Mouse (Mus musculus): ENCODE results near the gene Prmt2. TPM values are rescaled to one million over a fixed set of nuclear protein-coding genes. Genes with fewer than 3 reads are reported as not detected.

Prmt2 gene
- polyA plus RNA-seq, 1 experiment: 4.7 TPM

GRCm38 (mm10) chr10:76259566-76260232 lies 22.0 kb upstream of the Prmt2 start:
- Histone ChIP-seq H3K27ac (ENCODE audit: control insufficient read depth, insufficient read depth, low read depth, low read length, poor library complexity) (no peak overlapping the region), H3K4me3 (replicated peaks; ENCODE audit: control insufficient read depth, low read depth, low read length) (no peak overlapping the region), H3K4me1 (ENCODE audit: control insufficient read depth, insufficient read depth, low read length) (no peaks in the 10 kb centered on the region)
- WGBS: 76% methylated on average over 18 of the region's 18 CpGs
- TF ChIP-seq CTCF (IDR thresholded peaks at IDR 0.05; ENCODE audit: control insufficient read depth, insufficient read depth, low read length): no peak
- no peak for TF ChIP-seq POLR2A (IDR thresholded peaks at IDR 0.05; ENCODE audit: borderline replicate concordance, control insufficient read depth, low read depth, low read length)

- Histone ChIP-seq H3K4me3 (replicated peaks; ENCODE audit: control insufficient read depth, low read depth, low read length) (no peak overlapping the region), H3K27ac (ENCODE audit: control insufficient read depth, insufficient read depth, low read depth, low read length, poor library complexity) (no peak overlapping the region), H3K4me1 (ENCODE audit: control insufficient read depth, insufficient read depth, low read length) (no peaks in the 10 kb centered on the region)
- WGBS: 16% methylated on average over 12 of the region's 12 CpGs
- TF ChIP-seq CTCF (IDR thresholded peaks at IDR 0.05; ENCODE audit: control insufficient read depth, insufficient read depth, low read length) (no peak), POLR2A (IDR thresholded peaks at IDR 0.05; ENCODE audit: borderline replicate concordance, control insufficient read depth, low read depth, low read length) (no peak)
Measured at GRCm38 (mm10) chr10:76257719-76258390, 20.2 kb upstream of the Prmt2 start.

DNA sequence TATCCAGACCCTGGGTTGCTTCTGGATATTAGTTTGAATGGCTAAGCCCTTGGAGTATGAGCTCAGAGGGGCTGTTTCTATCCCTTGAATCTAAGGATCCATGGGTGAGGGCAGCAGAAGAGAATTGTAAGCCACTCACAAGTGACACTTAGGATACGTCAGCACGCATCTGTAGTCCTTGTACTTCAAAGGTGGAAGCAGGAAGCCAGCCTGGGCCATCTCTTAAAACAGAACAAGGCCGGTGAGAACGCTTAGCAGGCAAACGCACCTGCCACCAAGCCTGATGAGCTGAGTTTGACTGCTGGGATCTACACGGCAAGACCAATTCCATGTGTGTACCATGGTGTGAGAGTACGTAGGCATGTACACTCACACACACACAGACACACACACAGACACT lies 19.6 kb upstream of the Prmt2 start:
- TF ChIP-seq POLR2A (IDR thresholded peaks at IDR 0.05; ENCODE audit: borderline replicate concordance, control insufficient read depth, low read depth, low read length): no peak
- no peak for TF ChIP-seq CTCF (IDR thresholded peaks at IDR 0.05; ENCODE audit: control insufficient read depth, insufficient read depth, low read length)
- Histone ChIP-seq H3K27ac (ENCODE audit: control insufficient read depth, insufficient read depth, low read depth, low read length, poor library complexity) (no peak overlapping the region), H3K4me1 (ENCODE audit: control insufficient read depth, insufficient read depth, low read length) (no peaks in the 10 kb centered on the region), H3K4me3 (replicated peaks; ENCODE audit: control insufficient read depth, low read depth, low read length) (no peak overlapping the region)
- WGBS: 87% methylated on average over 7 of the region's 7 CpGs

- H3K27ac ChIP-seq (ENCODE audit: control insufficient read depth, insufficient read depth, low read depth, low read length, poor library complexity): no peak overlapping the region
- TF ChIP-seq CTCF (IDR thresholded peaks at IDR 0.05; ENCODE audit: control insufficient read depth, insufficient read depth, low read length) (no peak), POLR2A (IDR thresholded peaks at IDR 0.05; ENCODE audit: borderline replicate concordance, control insufficient read depth, low read depth, low read length) (no peak)
- no peak overlapping the region for H3K4me3 ChIP-seq (replicated peaks; ENCODE audit: control insufficient read depth, low read depth, low read length)
- H3K4me1 ChIP-seq (ENCODE audit: control insufficient read depth, insufficient read depth, low read length): no peaks in the 10 kb centered on the region
- WGBS: 81% methylated on average over 6 of the region's 6 CpGs
Measured at GRCm38 (mm10) chr10:76255617-76256016, 18.0 kb upstream of the Prmt2 start.

- WGBS: 49% methylated on average over 4 of the region's 4 CpGs
- Histone ChIP-seq H3K4me3 (replicated peaks; ENCODE audit: control insufficient read depth, low read depth, low read length) (no peak within 1 kb of the TSS), H3K27ac (ENCODE audit: control insufficient read depth, insufficient read depth, low read depth, low read length, poor library complexity) (no peak within 1 kb of the TSS), H3K4me1 (ENCODE audit: control insufficient read depth, insufficient read depth, low read length) (no peaks in the 10 kb centered on the region)
- TF ChIP-seq POLR2A (IDR thresholded peaks at IDR 0.05; ENCODE audit: borderline replicate concordance, control insufficient read depth, low read depth, low read length) (no peak), CTCF (IDR thresholded peaks at IDR 0.05; ENCODE audit: control insufficient read depth, insufficient read depth, low read length) (no peak)
Measured at GRCm38 (mm10) chr10:76253536-76253935, 15.9 kb upstream of the Prmt2 start, which contains the start of gene S100b. S100b (plus strand) TSS chr10:76253853.

DNA sequence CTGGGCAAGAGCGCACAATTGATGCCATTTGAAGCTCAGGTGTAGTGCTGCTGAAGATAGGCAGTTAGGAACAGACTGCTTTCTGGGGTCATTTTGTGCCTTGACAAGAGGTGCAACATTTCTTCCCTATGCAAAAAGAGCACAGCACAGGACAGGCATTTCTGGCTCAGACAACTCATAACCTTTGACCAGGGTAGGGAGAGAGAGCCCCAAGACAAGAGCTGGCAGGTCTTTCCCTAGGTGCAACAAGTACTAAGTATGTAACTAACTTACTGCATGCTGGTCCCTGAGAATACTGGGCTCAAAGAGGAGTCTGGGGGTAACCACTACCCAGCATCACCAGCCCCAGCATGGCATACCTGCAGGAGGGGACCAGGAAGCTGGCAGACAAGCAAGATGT lies 15.4 kb upstream of the Prmt2 start:
- whole genome bisulfite sequencing: 86% methylated on average over 1 of the region's 1 CpGs
- TF ChIP-seq CTCF (IDR thresholded peaks at IDR 0.05; ENCODE audit: control insufficient read depth, insufficient read depth, low read length): no peak
- no peak for TF ChIP-seq POLR2A (IDR thresholded peaks at IDR 0.05; ENCODE audit: borderline replicate concordance, control insufficient read depth, low read depth, low read length)
- no peak overlapping the region for H3K27ac ChIP-seq (ENCODE audit: control insufficient read depth, insufficient read depth, low read depth, low read length, poor library complexity)

DNA sequence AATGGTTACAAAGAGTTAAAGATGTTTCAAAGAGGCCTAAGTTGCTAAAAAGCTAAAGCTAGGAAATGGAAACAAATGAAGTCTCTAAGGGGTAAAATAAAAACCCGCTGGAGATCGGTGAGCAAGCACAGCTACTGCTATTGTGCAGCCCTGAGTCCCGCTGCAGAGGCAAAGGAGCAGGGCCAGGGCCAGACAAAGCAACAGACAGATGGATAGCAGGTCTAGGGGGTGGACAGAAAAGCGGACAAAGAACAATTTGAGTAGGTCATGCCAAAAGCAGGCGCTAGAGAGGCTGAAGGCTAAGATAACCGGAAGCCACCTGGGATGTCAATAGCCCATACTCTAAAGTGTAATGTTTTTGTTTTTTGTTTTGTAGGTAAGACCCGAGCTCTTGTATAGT lies 13.2 kb upstream of the Prmt2 start:
- H3K27ac ChIP-seq (ENCODE audit: control insufficient read depth, insufficient read depth, low read depth, low read length, poor library complexity): no peak overlapping the region
- TF ChIP-seq CTCF (IDR thresholded peaks at IDR 0.05; ENCODE audit: control insufficient read depth, insufficient read depth, low read length) (no peak), POLR2A (IDR thresholded peaks at IDR 0.05; ENCODE audit: borderline replicate concordance, control insufficient read depth, low read depth, low read length) (no peak)
- no peaks in the 10 kb centered on the region for H3K4me1 ChIP-seq (ENCODE audit: control insufficient read depth, insufficient read depth, low read length)
- H3K4me3 ChIP-seq (replicated peaks; ENCODE audit: control insufficient read depth, low read depth, low read length): no peak overlapping the region
- WGBS: 82% methylated on average over 7 of the region's 7 CpGs

More for the DNA sequence above, 15.4 kb upstream of the Prmt2 start:
- H3K4me3 ChIP-seq (replicated peaks; ENCODE audit: control insufficient read depth, low read depth, low read length): no peak overlapping the region
- H3K4me1 ChIP-seq (ENCODE audit: control insufficient read depth, insufficient read depth, low read length): no peaks in the 10 kb centered on the region

- WGBS: 82% methylated on average over 5 of the region's 5 CpGs
- H3K27ac ChIP-seq (ENCODE audit: control insufficient read depth, insufficient read depth, low read depth, low read length, poor library complexity): no peak overlapping the region
- H3K4me1 ChIP-seq (ENCODE audit: control insufficient read depth, insufficient read depth, low read length): no peaks in the 10 kb centered on the region
- TF ChIP-seq CTCF (IDR thresholded peaks at IDR 0.05; ENCODE audit: control insufficient read depth, insufficient read depth, low read length): no peak
- TF ChIP-seq POLR2A (IDR thresholded peaks at IDR 0.05; ENCODE audit: borderline replicate concordance, control insufficient read depth, low read depth, low read length): no peak
- no peak overlapping the region for H3K4me3 ChIP-seq (replicated peaks; ENCODE audit: control insufficient read depth, low read depth, low read length)
Measured at GRCm38 (mm10) chr10:76248647-76248968, 10.9 kb upstream of the Prmt2 start.
